Mouse (Mus musculus) urinary bladder, adult 18-20 months (tissue): Measurements from ENCODE around the gene Armcx3.
"Not testable (repeated sequence)": the region's sequence is repeated elsewhere in the genome, so short reads cannot be mapped to it uniquely, and the experiment has no call there.

Source experiments
- DNase-seq, 2 experiments: peaks; one replicate each; pipeline ENCODE4 v3.0.0; 2022; ENCODE audit warnings: low spot score in 2 of 2, mixed read lengths in 2 of 2

The Armcx3 gene

GRCm38 (mm10) chrX:134756434-134757292, at the start of gene Armcx3:
TSS of gene Armcx3 (plus strand) at chrX:134756595.
- DNase-seq: peak; percentile 18

- DNase-seq: no peak
Measured at GRCm38 (mm10) chrX:134716863-134717262, 39.5 kb upstream of the Armcx3 start.

DNA sequence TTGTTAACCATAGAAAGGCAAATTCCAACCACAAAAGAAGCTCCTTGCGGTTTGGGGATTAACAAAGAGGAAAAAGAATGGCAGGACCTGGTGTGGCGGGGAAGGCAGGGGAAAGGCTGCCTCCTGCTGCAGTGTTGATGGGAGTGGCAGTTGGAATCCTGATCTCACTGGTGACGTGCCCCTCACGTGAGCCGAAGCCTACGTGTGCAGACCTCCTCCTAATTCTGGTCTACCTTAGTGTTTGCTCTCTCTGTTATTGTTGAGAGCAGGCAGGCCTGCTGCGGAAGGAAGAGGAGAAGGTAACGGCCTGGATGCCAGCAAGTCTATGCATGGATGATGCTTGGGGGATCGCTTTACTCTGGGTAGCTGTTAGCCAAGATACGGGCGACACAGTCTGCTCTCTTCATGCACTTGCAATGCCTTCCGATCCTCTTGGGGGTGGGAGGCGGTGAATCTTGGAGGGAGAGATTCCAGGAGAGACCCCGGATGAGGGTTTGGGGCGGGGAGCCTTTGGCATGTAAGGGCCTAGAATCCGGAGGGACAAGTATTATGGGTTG, 38.6 kb upstream of the Armcx3 start, which contains the start of gene Armcx1:
Gene Armcx1 (plus strand): TSS at position 212 of the 557 bp plus-strand sequence.
- peak; percentile 8 for DNase-seq

DNA sequence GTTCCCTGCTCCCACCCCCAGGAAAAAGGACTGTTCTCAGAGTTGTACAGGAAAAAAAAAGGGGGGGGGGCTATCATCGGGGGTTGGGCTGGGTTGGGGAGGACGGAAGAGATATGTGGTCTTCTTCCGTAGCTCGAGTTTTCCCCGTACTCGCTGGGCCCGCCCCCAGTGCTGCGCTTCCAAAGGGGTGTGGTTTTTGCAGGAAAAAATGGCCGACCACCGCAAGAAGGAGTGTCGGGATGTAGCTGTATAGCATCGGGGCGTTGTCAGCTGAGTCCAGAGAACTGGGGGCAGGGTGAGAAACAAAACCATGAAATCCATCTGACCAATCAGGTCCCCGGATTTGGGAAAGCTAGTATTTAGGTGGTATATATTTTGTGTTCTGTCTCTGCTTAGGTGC, 37.9 kb upstream of the Armcx3 start:
- DNase-seq: peak; percentile 4 to 7

DNA sequence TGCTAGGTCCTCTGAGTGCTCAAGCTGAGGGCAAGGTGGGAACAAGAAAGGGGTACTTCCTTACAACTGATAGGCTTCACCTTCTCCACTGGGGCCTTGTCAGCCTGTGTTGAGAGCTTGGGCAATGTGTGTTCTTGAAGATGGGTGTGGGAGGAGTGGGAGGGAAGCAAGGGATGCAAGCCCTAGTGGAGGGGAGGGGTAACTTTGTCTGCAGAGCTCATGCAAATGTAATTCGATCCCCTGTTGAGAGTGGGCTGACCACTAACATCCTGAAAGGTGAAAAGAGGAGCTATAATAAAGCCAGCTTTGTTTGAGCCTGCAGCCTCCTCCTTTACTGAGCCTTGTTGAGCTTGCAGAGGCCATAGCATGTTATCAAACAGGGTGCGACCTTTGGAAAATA, 32.6 kb upstream of the Armcx3 start:
- DNase-seq: not testable (repeated sequence)

GRCm38 (mm10) chrX:134729778-134730177, 26.6 kb upstream of the Armcx3 start:
- no peak for DNase-seq

DNA sequence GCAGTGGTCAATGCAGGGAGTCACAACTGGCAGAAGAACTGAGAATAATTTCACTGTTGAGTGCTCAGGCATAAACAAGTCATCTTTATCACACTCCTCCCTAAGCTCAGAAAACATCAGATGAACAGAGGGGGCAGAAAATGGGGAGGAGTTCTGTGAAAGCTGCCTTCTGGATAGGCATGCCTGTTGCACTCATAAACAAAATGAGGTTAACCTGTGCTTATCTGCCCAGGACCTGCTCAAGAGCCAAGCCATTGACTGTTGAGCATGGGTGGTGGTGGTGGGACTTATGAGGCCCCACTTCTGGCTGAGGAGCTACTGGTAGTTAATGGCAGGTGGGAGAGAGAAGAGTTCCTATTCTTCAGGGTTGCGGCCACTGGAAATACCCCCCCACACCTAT, 18.6 kb upstream of the Armcx3 start:
- DNase-seq: no peak

GRCm38 (mm10) chrX:134739160-134739559, 17.2 kb upstream of the Armcx3 start:
- DNase-seq: no peak

DNA sequence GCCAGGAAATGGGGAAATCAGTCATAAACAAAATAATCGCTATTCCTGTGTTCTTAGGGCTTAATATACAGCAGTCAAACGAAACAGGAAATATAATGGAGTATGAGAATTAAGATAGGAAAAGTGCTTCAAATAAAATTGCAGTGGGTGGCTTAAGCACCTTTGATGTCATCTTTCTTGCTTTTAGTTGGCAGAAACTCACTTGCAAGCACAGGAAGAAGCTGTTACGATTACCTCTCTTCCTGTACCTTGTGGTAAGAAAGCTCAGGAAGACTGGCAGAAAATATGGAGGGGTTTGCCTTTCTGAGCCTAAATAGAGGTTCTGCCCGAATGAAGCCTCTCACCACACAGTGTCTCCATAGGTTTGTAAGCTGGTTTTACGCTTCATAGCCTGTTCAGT, 14.5 kb upstream of the Armcx3 start:
- no peak for DNase-seq

DNA sequence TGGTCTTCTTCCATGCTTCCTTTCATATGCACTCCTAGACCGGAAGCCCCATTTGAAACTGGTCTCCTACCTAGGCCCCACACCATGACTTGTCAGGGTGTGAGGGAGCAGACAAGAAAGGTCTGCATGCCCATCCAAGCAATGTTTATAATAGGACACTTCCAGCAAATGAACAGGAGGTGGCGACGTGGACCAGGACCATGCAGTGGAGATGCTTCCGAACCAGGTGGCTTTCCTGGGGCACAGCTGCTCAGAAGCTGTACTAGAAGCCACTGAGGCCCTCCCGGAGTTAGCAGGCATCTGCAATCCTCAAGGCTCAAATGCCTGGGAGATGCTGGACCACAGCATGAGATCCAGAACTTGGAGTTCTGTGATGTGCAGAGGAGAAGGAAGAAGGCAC, 9.9 kb upstream of the Armcx3 start:
- DNase-seq: no peak

DNA sequence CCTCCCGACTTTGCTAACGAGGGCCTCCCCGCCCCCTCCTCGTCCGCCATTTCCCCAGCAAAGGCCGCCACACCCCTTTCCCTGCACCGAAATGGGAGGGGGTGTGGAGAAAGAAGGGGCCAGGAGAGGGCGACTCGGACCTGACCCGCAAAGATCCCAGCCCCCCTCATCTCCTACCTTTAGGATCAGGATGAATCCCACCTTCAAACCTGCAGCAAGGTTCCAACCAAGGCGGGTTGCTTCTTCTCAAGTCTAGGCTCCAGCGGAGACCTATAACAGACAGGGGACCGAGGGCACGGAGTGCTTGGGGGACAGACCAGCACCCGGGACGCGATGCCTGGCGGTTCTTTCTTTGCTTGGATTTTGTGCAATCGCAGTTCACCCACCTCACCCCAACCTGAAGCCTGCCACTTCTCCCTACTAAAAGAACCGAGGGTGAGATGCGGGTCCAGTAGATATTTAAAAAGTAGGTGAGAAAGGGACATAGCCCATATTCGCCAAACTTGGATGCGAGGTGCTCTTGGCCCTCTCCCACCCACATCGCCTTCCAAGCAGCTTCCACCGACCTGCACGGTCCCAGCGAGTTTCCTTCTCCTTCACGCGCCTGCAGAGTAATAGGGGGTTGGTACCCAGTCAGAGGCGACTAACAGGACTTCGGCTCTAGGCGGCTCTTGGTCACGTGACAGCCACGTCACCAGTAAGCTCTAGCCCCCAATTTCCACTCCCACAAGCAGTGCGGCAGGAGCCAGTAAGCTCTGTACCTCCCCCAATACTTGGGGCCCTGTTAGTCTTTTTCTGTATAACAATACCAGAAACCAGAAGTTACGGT, 5.4 kb upstream of the Armcx3 start, which contains the start of gene Armcx6:
Gene Armcx6 (minus strand): TSS at position 654 of the 829 bp plus-strand sequence.
- peak; percentile 17 to 34 for DNase-seq

DNA sequence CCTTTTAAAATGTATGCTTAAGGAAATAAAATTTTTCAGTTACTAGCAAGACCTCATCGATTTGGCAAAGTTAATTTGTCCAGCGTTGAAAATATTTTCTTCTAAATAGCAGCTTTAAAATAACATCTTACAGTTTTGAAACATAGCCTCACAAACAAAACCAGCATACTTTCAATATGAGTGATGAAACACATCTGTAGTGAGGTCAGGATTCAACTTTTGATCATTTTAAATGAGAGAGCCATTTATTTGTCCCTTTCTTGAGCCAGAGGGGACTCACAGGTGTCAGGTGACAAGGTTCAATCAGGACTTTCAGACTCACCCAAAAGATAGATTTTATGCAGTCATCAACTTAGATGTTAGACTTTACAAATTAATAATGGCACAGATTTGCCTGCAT, 4.5 kb upstream of the Armcx3 start:
- DNase-seq: no peak

DNA sequence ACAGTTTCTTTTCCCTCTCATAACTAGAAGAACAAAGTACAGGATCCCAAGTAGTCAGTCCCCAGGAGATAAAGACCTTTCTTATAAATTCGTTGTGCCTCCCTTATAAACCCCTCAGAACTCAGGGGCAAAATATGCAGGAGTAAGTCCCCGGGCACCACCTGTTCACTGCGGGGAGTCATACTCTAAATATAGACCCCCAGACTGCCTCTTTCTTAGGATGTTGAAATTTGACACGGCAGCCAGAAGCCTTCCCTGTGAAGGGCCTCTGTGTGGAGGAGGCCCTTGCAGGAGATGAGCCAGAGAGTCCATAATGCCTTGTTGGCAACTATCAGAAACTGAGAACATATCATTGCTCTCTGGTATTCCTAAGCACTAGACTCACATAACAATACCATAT, 3.8 kb upstream of the Armcx3 start:
- no peak for DNase-seq

GRCm38 (mm10) chrX:134757293-134757995, 1.0 kb downstream of the Armcx3 start:
- DNase-seq: no peak

DNA sequence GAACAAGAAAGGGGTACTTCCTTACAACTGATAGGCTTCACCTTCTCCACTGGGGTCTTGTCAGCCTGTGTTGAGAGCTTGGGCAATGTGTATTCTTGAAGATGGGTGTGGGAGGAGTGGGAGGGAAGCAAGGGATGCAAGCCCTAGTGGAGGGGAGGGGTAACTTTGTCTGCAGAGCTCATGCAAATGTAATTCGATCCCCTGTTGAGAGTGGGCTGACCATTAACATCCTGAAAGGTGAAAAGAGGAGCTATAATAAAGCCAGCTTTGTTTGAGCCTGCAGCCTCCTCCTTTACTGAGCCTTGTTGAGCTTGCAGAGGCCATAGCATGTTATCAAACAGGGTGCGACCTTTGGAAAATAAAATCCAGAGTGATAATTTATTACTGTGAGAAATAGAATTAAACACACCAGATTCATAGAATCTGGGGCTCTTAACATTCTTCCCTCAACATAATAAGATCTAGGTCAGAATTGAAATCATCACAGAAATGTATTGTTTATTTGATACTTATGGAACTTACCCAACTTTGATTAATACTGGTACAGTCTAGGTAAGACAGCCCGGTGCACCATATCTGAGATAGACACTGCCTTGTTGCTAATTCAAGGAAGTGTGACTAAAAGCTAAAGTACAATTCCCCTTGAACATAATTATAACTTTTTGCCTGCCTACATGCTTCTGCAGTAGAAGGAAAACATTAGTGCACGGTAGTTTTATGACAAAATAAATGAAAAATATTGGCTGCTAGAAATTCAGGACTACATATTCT, 7.2 kb downstream of the Armcx3 start:
- DNase-seq: not testable (repeated sequence)

GRCm38 (mm10) chrX:134787728-134788127, 31.3 kb downstream of the Armcx3 start:
- DNase-seq: no peak

GRCm38 (mm10) chrX:134807833-134808754, 51.7 kb downstream of the Armcx3 start:
- DNase-seq: no peak

DNA sequence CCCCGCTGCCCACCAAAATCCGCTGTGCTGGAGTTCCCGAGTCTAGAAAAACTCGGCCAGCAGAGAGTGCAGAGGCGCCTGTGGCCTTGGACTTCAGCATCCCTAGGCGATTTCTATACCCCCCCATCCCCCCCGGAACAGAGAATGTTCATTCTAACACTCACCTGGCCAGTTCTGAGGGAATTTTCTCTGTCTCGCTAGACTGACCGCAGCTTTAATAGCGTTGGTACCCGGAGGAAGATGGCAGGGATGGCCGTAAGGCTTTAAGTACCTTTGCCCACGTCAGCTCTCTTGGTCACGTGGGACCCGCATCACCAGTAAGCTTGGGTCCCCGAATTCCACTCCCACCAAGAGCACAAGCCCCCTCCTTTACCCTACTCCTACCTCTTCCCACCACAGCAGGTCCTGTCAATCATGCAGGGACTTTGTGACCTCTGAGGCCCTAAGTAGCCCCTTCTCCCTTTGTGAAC, 52.4 kb downstream of the Armcx3 start, which contains the start of gene Armcx2:
Gene Armcx2 (minus strand): TSS at position 467 of the 470 bp plus-strand sequence.
- DNase-seq: no peak
